Mouse (Mus musculus) kidney, postnatal 25 days (tissue): ENCODE measurements around the gene Cyp2f2.

ENCODE experiments used
- DNase-seq, 2 experiments: peaks; one replicate each; pipeline ENCODE4 v3.0.0; 2021; ENCODE audit warnings: mixed read lengths in 2 of 2

Gene Cyp2f2

GRCm38 (mm10) chr7:27156005-27156404, 36.3 kb downstream of the Cyp2f2 start:
- no peak for DNase-seq

- DNase-seq, result peak in 1 of 2 experiments; percentile 38
Observed at GRCm38 (mm10) chr7:27158171-27158570, 38.5 kb downstream of the Cyp2f2 start.

GRCm38 (mm10) chr7:27159256-27159655, 39.5 kb downstream of the Cyp2f2 start:
- peak in 1 of 2 experiments; percentile 40 for DNase-seq

- peak; percentile 92 to 94 for DNase-seq
Observed at GRCm38 (mm10) chr7:27159882-27160281, 40.2 kb downstream of the Cyp2f2 start.

- DNase-seq, result peak in 1 of 2 experiments; percentile 34
Observed at GRCm38 (mm10) chr7:27160921-27161320, 41.2 kb downstream of the Cyp2f2 start.

- peak in 1 of 2 experiments; percentile 61 for DNase-seq
Observed at GRCm38 (mm10) chr7:27161744-27162143, 42.0 kb downstream of the Cyp2f2 start.

GRCm38 (mm10) chr7:27162780-27163449, 43.2 kb downstream of the Cyp2f2 start:
- no peak for DNase-seq

- DNase-seq, result peak in 1 of 2 experiments; percentile 37
Observed at GRCm38 (mm10) chr7:27163450-27163805, 43.7 kb downstream of the Cyp2f2 start.

- DNase-seq, result peak in 1 of 2 experiments; percentile 77
Observed at GRCm38 (mm10) chr7:27164112-27164947, 44.6 kb downstream of the Cyp2f2 start.

- peak; percentile 58 to 80 for DNase-seq
Observed at GRCm38 (mm10) chr7:27165007-27165655, 45.4 kb downstream of the Cyp2f2 start.

- DNase-seq, result no peak
Observed at GRCm38 (mm10) chr7:27165696-27166095, 46.0 kb downstream of the Cyp2f2 start.

- DNase-seq, result peak; percentile 91 to 97
Observed at GRCm38 (mm10) chr7:27166229-27166613, 46.5 kb downstream of the Cyp2f2 start.

GRCm38 (mm10) chr7:27166614-27167474, 47.1 kb downstream of the Cyp2f2 start, which contains the start of gene Egln2:
TSS of gene Egln2 (minus strand) at chr7:27166802.
- peak; percentile 97 to 98 for DNase-seq

- DNase-seq, result peak in 1 of 2 experiments; percentile 44
Observed at GRCm38 (mm10) chr7:27167475-27168094, 47.9 kb downstream of the Cyp2f2 start.

- DNase-seq, result peak in 1 of 2 experiments; percentile 61
Observed at GRCm38 (mm10) chr7:27168371-27168770, 48.7 kb downstream of the Cyp2f2 start.

- no peak for DNase-seq
Observed at GRCm38 (mm10) chr7:27170981-27171380, 51.3 kb downstream of the Cyp2f2 start.

GRCm38 (mm10) chr7:27174496-27174895, 54.8 kb downstream of the Cyp2f2 start:
- no peak for DNase-seq

- DNase-seq, result no peak
Observed at GRCm38 (mm10) chr7:27174896-27175295, 55.2 kb downstream of the Cyp2f2 start.

- DNase-seq, result no peak
Observed at GRCm38 (mm10) chr7:27177942-27178323, 58.2 kb downstream of the Cyp2f2 start.

- DNase-seq, result peak; percentile 100
Observed at GRCm38 (mm10) chr7:27178324-27179216, 58.9 kb downstream of the Cyp2f2 start, which contains the start of gene Rab4b. TSS of gene Rab4b (minus strand) at chr7:27178896.
